Mouse (Mus musculus): ENCODE results near the gene S100a1. TPM values are rescaled to one million over a fixed set of nuclear protein-coding genes. Genes with fewer than 3 reads are reported as not detected.

Gene S100a1
- polyA plus RNA-seq (2014; fragmentation: Nextera tagmentation; extraction: Ambion mirVana), result 137 and 138 TPM in 2 replicates

DNA sequence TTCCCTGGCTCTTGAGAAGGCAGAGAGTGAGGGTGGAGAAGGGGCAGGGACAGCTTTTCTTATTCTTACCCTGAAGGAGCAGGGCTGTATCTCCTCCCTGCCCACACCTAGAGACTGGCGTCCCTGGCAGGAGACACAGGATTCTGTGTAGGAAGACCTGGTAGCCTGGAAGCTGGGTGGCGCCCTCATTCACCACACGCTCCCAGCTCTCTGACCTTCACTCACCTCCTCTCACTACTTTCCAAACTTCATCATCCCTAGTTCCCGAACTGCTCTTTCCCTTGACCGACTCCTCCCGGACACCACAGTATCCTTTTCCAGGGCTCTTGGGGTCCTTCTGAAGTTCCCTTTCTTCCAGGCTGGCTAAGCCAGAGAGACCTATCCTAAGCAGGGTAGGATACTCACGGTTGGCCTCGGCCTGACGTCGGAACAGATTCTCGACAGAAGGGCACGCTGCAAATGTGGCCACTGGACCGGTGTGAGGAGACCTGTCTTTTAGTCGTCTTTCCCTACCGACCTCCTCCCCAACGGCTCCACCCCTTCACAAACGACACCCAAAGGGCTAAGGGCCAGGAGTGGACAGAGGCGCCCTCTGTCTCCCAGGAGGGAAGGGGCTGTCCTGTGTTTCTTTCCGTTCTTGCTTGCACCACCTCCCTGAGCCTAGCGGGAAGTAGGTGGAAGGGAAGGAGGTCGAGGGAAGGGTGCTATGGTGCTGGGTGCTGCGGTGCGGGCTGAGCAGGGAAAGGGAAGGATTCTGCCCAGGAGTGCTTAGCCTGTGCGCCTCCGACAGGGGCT lies at the start of gene S100a1, which contains the start of gene S100a13:
TSS of gene S100a1 (minus strand) at position 597 of the 795 bp plus-strand sequence.
TSS of gene S100a13 (plus strand) at position 640 of the 795 bp plus-strand sequence.
- Histone ChIP-seq H3K4me2 (peak within 1 kb of the TSS; percentile 90), H3K27ac (ENCODE audit: low read depth, low read length) (peak within 1 kb of the TSS; percentile 46; the same call in 1 of the 2 replicates), H3K36me3 (ENCODE audit: control insufficient read depth, insufficient read depth, low read length) (no peaks in the 10 kb centered on the region), H3K27me3 (ENCODE audit: control insufficient read depth, insufficient read depth, low read length) (peaks cover 4% of the 10 kb centered on the region; the same call in 1 of the 2 replicates), H3K9me3 (replicated peaks; ENCODE audit: control insufficient read depth, low read length) (no peaks in the 10 kb centered on the region), H3K4me3 (ENCODE audit: low read depth, low read length) (peak within 1 kb of the TSS; percentile 51), H3K4me1 (ENCODE audit: control insufficient read depth, insufficient read depth, low read length) (peaks cover 11% of the 10 kb centered on the region), H3K9ac (ENCODE audit: low read depth, low read length) (peak within 1 kb of the TSS; percentile 74)
- WGBS (ENCODE audit: insufficient replicate concordance), result 2% methylated on average over 25 of the region's 25 CpGs
- peak; percentile 32 for ATAC-seq (replicated peaks; ENCODE audit: insufficient number of reproducible peaks, low FRiP score, low TSS enrichment)

DNA sequence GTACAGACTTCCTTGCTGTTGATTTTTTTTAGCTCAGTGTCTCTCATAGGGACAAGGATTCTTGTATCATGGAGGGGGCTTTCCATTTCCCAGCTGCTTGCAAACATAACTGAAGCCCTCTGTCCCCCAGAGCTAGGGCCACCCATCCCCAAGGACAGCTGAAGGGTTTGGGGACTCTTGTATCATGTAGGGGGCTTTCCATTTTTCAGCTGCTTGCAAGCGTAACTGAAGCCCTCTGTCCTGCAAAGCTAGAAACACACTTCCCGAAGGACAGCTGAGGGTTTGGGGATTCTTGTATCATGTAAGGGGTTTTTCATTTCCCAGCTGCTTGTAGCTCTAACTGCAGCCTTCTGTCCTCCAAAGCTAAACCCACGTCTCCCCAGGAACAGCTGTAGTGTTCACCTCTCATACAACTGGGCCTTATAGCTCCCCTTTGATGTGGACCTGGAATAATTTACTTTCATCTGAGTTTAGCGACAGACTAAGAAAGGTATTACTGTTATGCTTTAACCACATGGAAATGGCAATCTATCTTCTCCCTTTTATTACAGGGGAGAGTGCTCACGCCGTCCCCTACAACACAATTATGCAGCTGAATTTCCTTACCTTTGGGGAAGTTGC lies 45.9 kb upstream of the S100a1 start, which contains the start of gene S100a3:
TSS of gene S100a3 (plus strand) at position 571 of the 621 bp plus-strand sequence.
- 73% methylated on average over 6 of the region's 6 CpGs for WGBS (ENCODE audit: insufficient replicate concordance)
- H3K9ac ChIP-seq (ENCODE audit: low read depth, low read length), result no peak within 1 kb of the TSS
- H3K27me3 ChIP-seq (ENCODE audit: control insufficient read depth, insufficient read depth, low read length), result peaks cover 2% of the 10 kb centered on the region; the same call in 1 of the 2 replicates
- ATAC-seq (replicated peaks; ENCODE audit: insufficient number of reproducible peaks, low FRiP score, low TSS enrichment), result no peak
- no peaks in the 10 kb centered on the region for H3K9me3 ChIP-seq (replicated peaks; ENCODE audit: control insufficient read depth, low read length)
- no peak within 1 kb of the TSS for H3K4me3 ChIP-seq (ENCODE audit: low read depth, low read length)
- no peaks in the 10 kb centered on the region for H3K36me3 ChIP-seq (ENCODE audit: control insufficient read depth, insufficient read depth, low read length)
- H3K4me1 ChIP-seq (ENCODE audit: control insufficient read depth, insufficient read depth, low read length), result no peaks in the 10 kb centered on the region
- H3K4me2 ChIP-seq, result no peak within 1 kb of the TSS
- no peak within 1 kb of the TSS for H3K27ac ChIP-seq (ENCODE audit: low read depth, low read length)

DNA sequence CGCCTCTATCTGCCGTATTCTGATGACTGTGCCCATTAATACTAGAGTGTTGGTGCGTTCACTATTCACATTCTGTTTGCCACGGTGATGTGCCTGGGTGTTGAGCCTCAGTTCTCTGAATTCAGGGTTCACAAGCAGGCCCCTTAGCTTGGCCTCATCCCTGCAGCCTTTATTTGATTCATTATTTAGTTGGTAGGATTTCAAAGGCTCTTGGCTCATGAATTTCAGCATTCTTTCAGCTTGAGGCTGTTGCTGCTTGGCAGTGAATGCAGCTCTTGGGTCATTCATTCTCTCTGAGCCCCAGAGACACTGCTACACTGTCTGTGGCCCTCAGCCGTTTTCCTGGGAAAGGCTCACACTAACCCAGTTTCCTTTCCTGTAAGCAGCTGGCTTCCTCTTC lies 41.8 kb upstream of the S100a1 start:
- no peak overlapping the region for H3K27ac ChIP-seq (ENCODE audit: low read depth, low read length)
- 64% methylated on average over 5 of the region's 5 CpGs for WGBS (ENCODE audit: insufficient replicate concordance)
- no peak for ATAC-seq (replicated peaks; ENCODE audit: insufficient number of reproducible peaks, low FRiP score, low TSS enrichment)
- no peaks in the 10 kb centered on the region for H3K4me1 ChIP-seq (ENCODE audit: control insufficient read depth, insufficient read depth, low read length)
- no peak overlapping the region for H3K9ac ChIP-seq (ENCODE audit: low read depth, low read length)
- H3K9me3 ChIP-seq (replicated peaks; ENCODE audit: control insufficient read depth, low read length), result no peaks in the 10 kb centered on the region
- no peak overlapping the region for H3K4me2 ChIP-seq
- no peak overlapping the region for H3K4me3 ChIP-seq (ENCODE audit: low read depth, low read length)
- H3K27me3 ChIP-seq (ENCODE audit: control insufficient read depth, insufficient read depth, low read length), result no peaks in the 10 kb centered on the region
- H3K36me3 ChIP-seq (ENCODE audit: control insufficient read depth, insufficient read depth, low read length), result no peaks in the 10 kb centered on the region

DNA sequence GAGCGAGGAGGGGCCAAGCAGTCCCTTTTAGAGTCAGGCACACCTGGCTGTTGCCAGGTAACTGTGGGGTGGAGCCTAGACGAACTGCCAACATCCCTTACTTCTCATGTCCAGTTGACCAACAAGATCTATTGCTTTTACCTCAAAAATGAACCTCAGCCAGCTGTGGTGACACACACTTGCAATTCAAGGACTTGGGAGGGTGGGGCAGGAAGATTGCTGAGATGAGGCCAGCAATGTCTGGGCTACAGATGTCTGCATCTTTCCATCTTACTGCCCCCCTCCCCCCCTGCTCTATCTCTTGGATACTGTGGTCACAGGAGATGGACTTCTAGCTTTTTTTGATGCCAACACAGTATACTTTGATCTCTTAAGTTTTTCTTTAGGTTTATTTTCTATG lies 38.0 kb upstream of the S100a1 start:
- H3K27me3 ChIP-seq (ENCODE audit: control insufficient read depth, insufficient read depth, low read length), result no peaks in the 10 kb centered on the region
- no peak overlapping the region for H3K4me3 ChIP-seq (ENCODE audit: low read depth, low read length)
- no peak overlapping the region for H3K4me2 ChIP-seq
- ATAC-seq (replicated peaks; ENCODE audit: insufficient number of reproducible peaks, low FRiP score, low TSS enrichment), result no peak
- 76% methylated on average over 2 of the region's 2 CpGs for WGBS (ENCODE audit: insufficient replicate concordance)
- peaks cover 2% of the 10 kb centered on the region; the same call in 1 of the 2 replicates for H3K4me1 ChIP-seq (ENCODE audit: control insufficient read depth, insufficient read depth, low read length)
- H3K36me3 ChIP-seq (ENCODE audit: control insufficient read depth, insufficient read depth, low read length), result no peaks in the 10 kb centered on the region
- no peak overlapping the region for H3K27ac ChIP-seq (ENCODE audit: low read depth, low read length)
- no peak overlapping the region for H3K9ac ChIP-seq (ENCODE audit: low read depth, low read length)
- H3K9me3 ChIP-seq (replicated peaks; ENCODE audit: control insufficient read depth, low read length), result no peaks in the 10 kb centered on the region

DNA sequence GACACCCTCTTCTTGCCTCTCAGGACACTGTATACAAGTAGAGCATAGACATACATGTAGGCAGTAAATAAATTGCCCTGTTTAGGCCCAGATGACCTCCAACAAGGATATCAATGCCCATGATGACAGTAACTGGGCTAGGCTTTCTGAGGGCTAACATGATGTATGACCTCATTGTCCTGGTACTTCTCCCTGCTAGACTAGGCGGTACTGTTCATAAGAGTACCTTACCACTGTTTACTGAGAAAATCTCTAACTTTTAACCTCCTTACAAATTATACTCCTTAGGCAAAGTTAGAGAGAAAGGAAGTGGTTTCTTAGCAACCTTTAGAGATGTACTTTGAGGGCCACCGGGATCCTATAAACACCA lies 36.2 kb upstream of the S100a1 start:
- ATAC-seq (replicated peaks; ENCODE audit: insufficient number of reproducible peaks, low FRiP score, low TSS enrichment), result no peak
- Histone ChIP-seq H3K27ac (ENCODE audit: low read depth, low read length) (no peak overlapping the region), H3K9me3 (replicated peaks; ENCODE audit: control insufficient read depth, low read length) (no peaks in the 10 kb centered on the region), H3K4me1 (ENCODE audit: control insufficient read depth, insufficient read depth, low read length) (peaks cover 2% of the 10 kb centered on the region; the same call in 1 of the 2 replicates), H3K36me3 (ENCODE audit: control insufficient read depth, insufficient read depth, low read length) (no peaks in the 10 kb centered on the region), H3K4me2 (no peak overlapping the region), H3K9ac (ENCODE audit: low read depth, low read length) (no peak overlapping the region), H3K27me3 (ENCODE audit: control insufficient read depth, insufficient read depth, low read length) (no peaks in the 10 kb centered on the region), H3K4me3 (ENCODE audit: low read depth, low read length) (no peak overlapping the region)
- WGBS (ENCODE audit: insufficient replicate concordance), result 91% methylated on average over 2 of the region's 2 CpGs

DNA sequence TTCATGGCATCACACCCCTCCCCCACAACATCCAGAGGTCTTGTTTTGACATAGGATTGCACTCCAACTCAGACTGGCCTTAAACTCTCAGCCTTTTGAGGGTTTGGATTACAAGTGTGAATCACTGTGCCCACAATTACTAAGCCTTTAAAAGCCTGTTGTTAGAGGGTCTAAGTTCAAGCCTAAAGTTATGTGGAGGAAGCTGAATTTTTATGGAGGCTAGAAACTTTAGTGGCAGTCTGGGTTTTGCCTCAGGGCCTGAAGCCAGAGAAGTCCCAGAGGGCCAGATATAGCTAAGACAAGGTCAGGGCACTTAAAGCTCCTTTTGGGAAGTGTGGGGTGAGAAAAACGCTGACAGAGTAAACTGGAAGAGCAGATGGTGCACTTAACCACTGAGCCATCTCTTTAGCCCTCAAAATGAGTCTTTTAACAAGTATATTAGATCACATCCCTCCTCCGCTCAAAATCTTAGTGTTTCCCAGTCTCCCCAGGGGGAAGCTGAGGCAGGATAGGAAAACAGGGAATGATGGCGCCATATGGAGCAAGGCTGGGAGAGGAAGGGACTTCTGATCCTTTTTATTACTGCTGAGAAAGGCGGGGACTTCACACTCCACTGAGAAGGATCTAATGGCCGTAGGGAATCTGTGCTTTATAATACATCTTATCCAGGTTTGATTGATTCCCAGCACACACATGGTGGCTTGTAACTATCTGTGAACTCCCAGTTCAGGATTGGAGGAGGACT lies 35.7 kb upstream of the S100a1 start:
- Histone ChIP-seq H3K9ac (ENCODE audit: low read depth, low read length) (no peak overlapping the region), H3K9me3 (replicated peaks; ENCODE audit: control insufficient read depth, low read length) (no peaks in the 10 kb centered on the region), H3K27ac (ENCODE audit: low read depth, low read length) (no peak overlapping the region), H3K4me3 (ENCODE audit: low read depth, low read length) (no peak overlapping the region), H3K27me3 (ENCODE audit: control insufficient read depth, insufficient read depth, low read length) (no peaks in the 10 kb centered on the region), H3K4me1 (ENCODE audit: control insufficient read depth, insufficient read depth, low read length) (peaks cover 2% of the 10 kb centered on the region; the same call in 1 of the 2 replicates), H3K4me2 (no peak overlapping the region), H3K36me3 (ENCODE audit: control insufficient read depth, insufficient read depth, low read length) (no peaks in the 10 kb centered on the region)
- ATAC-seq (replicated peaks; ENCODE audit: insufficient number of reproducible peaks, low FRiP score, low TSS enrichment), result no peak
- 47% methylated on average over 5 of the region's 5 CpGs for WGBS (ENCODE audit: insufficient replicate concordance)

DNA sequence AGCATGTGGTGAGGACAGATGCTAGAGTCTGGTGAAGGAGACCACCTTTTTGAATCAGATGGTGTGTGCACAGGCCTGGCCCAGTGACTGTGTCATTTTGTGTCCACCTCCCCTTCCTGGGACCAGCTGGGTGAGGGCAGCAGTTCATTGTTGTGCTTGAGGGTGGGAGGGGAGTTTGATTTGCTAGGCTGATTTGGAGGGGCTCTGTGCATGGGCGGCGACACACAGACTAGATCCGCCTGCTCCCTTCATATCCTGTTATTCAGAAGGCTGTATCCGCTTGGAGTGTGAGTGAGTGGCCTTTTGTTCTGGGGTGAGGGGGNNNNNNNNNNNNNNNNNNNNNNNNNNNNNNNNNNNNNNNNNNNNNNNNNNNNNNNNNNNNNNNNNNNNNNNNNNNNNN lies 26.7 kb upstream of the S100a1 start:
- H3K9me3 ChIP-seq (replicated peaks; ENCODE audit: control insufficient read depth, low read length), result no peaks in the 10 kb centered on the region

DNA sequence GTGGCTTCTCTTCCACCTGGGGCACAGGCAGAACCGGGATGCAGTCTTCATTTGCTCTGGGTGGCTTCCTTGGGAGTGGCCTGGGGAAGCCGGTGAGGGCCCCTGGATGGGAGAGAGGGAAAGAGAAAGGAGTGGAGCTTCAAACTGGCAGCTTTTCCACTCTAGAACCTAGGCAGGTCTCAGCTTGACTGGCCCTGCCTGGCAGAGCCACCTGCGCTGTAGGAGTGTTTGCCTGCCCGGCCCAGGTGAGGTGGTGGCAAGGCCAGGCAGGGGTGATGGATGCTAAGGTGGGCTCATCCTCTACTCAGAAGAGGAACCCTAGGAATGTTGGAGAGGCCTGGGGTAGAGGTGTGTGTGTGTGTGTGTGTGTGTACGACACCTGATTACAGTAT lies 23.7 kb upstream of the S100a1 start:
- ATAC-seq (replicated peaks; ENCODE audit: insufficient number of reproducible peaks, low FRiP score, low TSS enrichment), result no peak
- Histone ChIP-seq H3K27me3 (ENCODE audit: control insufficient read depth, insufficient read depth, low read length) (no peaks in the 10 kb centered on the region), H3K36me3 (ENCODE audit: control insufficient read depth, insufficient read depth, low read length) (no peaks in the 10 kb centered on the region), H3K4me3 (ENCODE audit: low read depth, low read length) (no peak overlapping the region), H3K9ac (ENCODE audit: low read depth, low read length) (no peak overlapping the region), H3K4me2 (no peak overlapping the region), H3K9me3 (replicated peaks; ENCODE audit: control insufficient read depth, low read length) (no peaks in the 10 kb centered on the region), H3K27ac (ENCODE audit: low read depth, low read length) (no peak overlapping the region), H3K4me1 (ENCODE audit: control insufficient read depth, insufficient read depth, low read length) (no peaks in the 10 kb centered on the region; the same call in 1 of the 2 replicates)
- WGBS (ENCODE audit: insufficient replicate concordance), result 67% methylated on average over 5 of the region's 5 CpGs

More for the DNA sequence above, 26.7 kb upstream of the S100a1 start:
- Histone ChIP-seq H3K27ac (ENCODE audit: low read depth, low read length) (0 out of 2 replicates have a peak overlapping the region, but pooled peaks have one; percentile 5), H3K27me3 (ENCODE audit: control insufficient read depth, insufficient read depth, low read length) (no peaks in the 10 kb centered on the region), H3K4me2 (no peak overlapping the region), H3K4me3 (ENCODE audit: low read depth, low read length) (no peak overlapping the region), H3K36me3 (ENCODE audit: control insufficient read depth, insufficient read depth, low read length) (no peaks in the 10 kb centered on the region), H3K4me1 (ENCODE audit: control insufficient read depth, insufficient read depth, low read length) (no peaks in the 10 kb centered on the region; the same call in 1 of the 2 replicates), H3K9ac (ENCODE audit: low read depth, low read length) (no peak overlapping the region)
- no peak for ATAC-seq (replicated peaks; ENCODE audit: insufficient number of reproducible peaks, low FRiP score, low TSS enrichment)
- 53% methylated on average over 4 of the region's 4 CpGs for WGBS (ENCODE audit: insufficient replicate concordance)
